11 mouse cellular contexts compared by ENCODE assay signal in genomic region chr10:83836351-83836750, GRCm38 (mm10).
DNase-seq lines count a peak whose midpoint lies in the region; TF ChIP-seq lines count a peak whose summit lies in the region.
"Had no signal": no experiment of that assay in that cellular context is flagged by ENCODE, and none has a peak within 500 bp of the region (broad histone marks: within the 10 kb centered on the region; RNA-seq: fewer than 3 reads in every experiment).

No protein-coding gene starts in this region.

- no peak for TF ChIP-seq CTCF in heart, adult 2 months (IDR thresholded peaks at IDR 0.05)

- DNase-seq in heart, adult 2 months = peak in 1 of 2 experiments; percentile 11
- DNase-seq in heart, postnatal 36 days = no peak
- peak; percentile 10 for DNase-seq in left cerebral cortex, adult 11 months (ENCODE audit: low spot score)
- DNase-seq in left cerebral cortex, postnatal 10 days (ENCODE audit: extremely low spot score in 1 of 2, low spot score in 2 of 2) = no peak
- peak; percentile 46 for DNase-seq in fibroblast of lung, adult 2 months (ENCODE audit: low read depth)
- peak; percentile 63 for DNase-seq in lung, postnatal 25 days (ENCODE audit: low spot score)
- no peak for DNase-seq in ovary, adult 18-20 months (ENCODE audit: low spot score)
- no peak for DNase-seq in adrenal gland, postnatal 10 days
- DNase-seq: cerebellum, postnatal 25 days had no signal

- H3K36me3 ChIP-seq in heart, adult 2 months (ENCODE audit: control insufficient read depth, insufficient read depth, low read length) = no peaks in the 10 kb centered on the region

- no peaks in the 10 kb centered on the region for H3K79me2 ChIP-seq in heart, adult 2 months (replicated peaks; ENCODE audit: control insufficient read depth, insufficient read depth, low read length)

- H3K4me3 ChIP-seq in heart, adult 2 months = no peak overlapping the region

- peaks cover 2% of the 10 kb centered on the region; the same call in 1 of the 2 replicates for H3K4me1 ChIP-seq in heart, adult 2 months (ENCODE audit: control insufficient read depth, insufficient read depth, low read length)

- WGBS in heart, adult 2 months = 60% methylated on average over 5 of the region's 5 CpGs

- no peak for TF ChIP-seq POLR2A in heart, adult 2 months (IDR thresholded peaks at IDR 0.05; ENCODE audit: insufficient read depth, low read depth, low read length)

- H3K9ac ChIP-seq in heart, adult 2 months (ENCODE audit: low read depth, low read length) = no peak overlapping the region
- H3K9ac ChIP-seq: liver, embryonic 14.5 days had no signal

- no peaks in the 10 kb centered on the region for H3K27me3 ChIP-seq in heart, adult 2 months (ENCODE audit: control insufficient read depth, insufficient read depth, low read length)
- H3K27me3 ChIP-seq: Patski had no signal

- no peak for TF ChIP-seq EP300 in heart, adult 2 months (IDR thresholded peaks at IDR 0.05; ENCODE audit: insufficient read depth, low read depth, low read length)

- peak overlapping the region; percentile 17; the same call in 1 of the 2 replicates for H3K27ac ChIP-seq in heart, adult 2 months
- H3K27ac ChIP-seq: liver, embryonic 14.5 days had no signal

- intact Hi-C loops in heart, adult 2 months (cut with DNase I) = no loop called here
- intact Hi-C loops in heart, postnatal 36 days (cut with DNase I) = no loop called here
- intact Hi-C loops in left cerebral cortex, postnatal 10 days (cut with DNase I) = no loop called here

Comparison
In these comparisons a context has a peak if more than half of its experiments do, and no peak if none do; other contexts are left out.
1. DNase-seq: peak in left cerebral cortex, adult 11 months (single experiment), fibroblast of lung, adult 2 months (single experiment) and lung, postnatal 25 days (single experiment); none in heart, postnatal 36 days (0 of 2), left cerebral cortex, postnatal 10 days (0 of 2), ovary, adult 18-20 months (single experiment) and adrenal gland, postnatal 10 days (single experiment).